Mouse (Mus musculus): Measurements from ENCODE around the gene Gm28042.

DNA sequence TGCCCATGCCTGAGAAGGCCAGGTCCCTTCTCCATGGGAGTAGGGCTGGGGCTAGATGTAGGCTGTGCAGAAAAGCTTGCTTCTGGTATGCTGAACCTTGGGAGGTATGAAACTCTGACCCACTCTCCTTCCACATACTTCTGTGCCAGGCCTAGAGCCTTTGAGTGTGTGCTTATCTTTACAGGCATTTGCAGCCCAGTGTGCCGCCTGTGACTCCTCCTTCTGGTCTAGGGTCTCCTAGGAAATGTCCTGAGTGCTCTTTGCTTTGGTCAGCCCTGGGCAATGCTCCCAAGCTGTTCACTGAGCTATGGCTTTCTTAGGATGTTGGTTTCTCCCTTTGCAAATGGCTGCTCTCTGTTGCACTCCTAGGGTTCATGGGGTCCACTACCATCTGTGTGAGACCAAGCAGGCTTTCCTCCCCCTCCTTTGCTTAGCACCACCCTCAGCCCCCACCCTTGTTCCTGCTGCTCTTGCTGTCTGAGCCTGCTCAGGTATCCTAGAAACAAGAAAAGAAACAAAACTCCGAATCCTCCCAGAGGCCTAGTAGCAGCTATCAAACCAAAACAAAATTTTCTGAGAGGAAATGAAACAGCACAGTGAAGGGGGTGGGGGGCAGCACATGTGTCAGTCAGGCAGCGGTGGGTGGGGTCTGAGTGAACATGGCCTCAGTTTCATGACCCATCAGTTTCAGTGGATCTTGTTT is 26.3 kb upstream of the Gm28042 start:
- no peak for TF ChIP-seq CTCF (IDR thresholded peaks at IDR 0.05; ENCODE audit: extremely low read depth, insufficient read depth, insufficient read length, insufficient replicate concordance)
- no peak for TF ChIP-seq POLR2A (IDR thresholded peaks at IDR 0.05; ENCODE audit: low read depth, low read length)

Data from spleen, adult 2 months (tissue).